ENCODE assay signal across 8 mouse cellular contexts in genomic region chrX:60547444-60548304, GRCm38 (mm10). TPM values are rescaled to one million over a fixed set of nuclear protein-coding genes. Genes with fewer than 3 reads are reported as not detected.
DNase-seq lines count a peak whose midpoint lies in the region; ATAC-seq and TF ChIP-seq lines count a peak whose summit lies in the region.

No protein-coding gene starts in this region.

- TF ChIP-seq CTCF in lung, embryonic 14.5 days (IDR thresholded peaks at IDR 0.05; ENCODE audit: low read depth) = no peak

- peak overlapping the region; percentile 60 for H3K4me2 ChIP-seq in lung, embryonic 14.5 days

- ATAC-seq in frontal cortex, adult (ENCODE audit: low TSS enrichment) = peak; percentile 87
- peak; percentile 95 for ATAC-seq in lung, embryonic 14.5 days (ENCODE audit: insufficient read depth)
- no peak for ATAC-seq in activated CD4-positive, CD25-positive, alpha-beta regulatory T cell, adult 4 months

- peaks cover 9% of the 10 kb centered on the region; the same call in 1 of the 2 replicates for H3K4me1 ChIP-seq in hindbrain, embryonic 10.5 days (replicated peaks)
- H3K4me1 ChIP-seq in lung, embryonic 14.5 days (ENCODE audit: insufficient read depth) = no peaks in the 10 kb centered on the region

- WGBS in hindbrain, embryonic 10.5 days = 34% methylated on average over 94 of the region's 113 CpGs
- 15% methylated on average over 61 of the region's 113 CpGs for WGBS in lung, embryonic 14.5 days

- H3K4me3 ChIP-seq in hindbrain, embryonic 10.5 days = peak overlapping the region; percentile 64
- peak overlapping the region; percentile 46 for H3K4me3 ChIP-seq in lung, embryonic 14.5 days (ENCODE audit: low read depth, low read length)

- peaks cover 4% of the 10 kb centered on the region; the same call in 1 of the 2 replicates for H3K27me3 ChIP-seq in hindbrain, embryonic 10.5 days (ENCODE audit: insufficient read depth, poor library complexity, severe bottlenecking)
- peaks cover 6% of the 10 kb centered on the region; the same call in 1 of the 2 replicates for H3K27me3 ChIP-seq in lung, embryonic 14.5 days (ENCODE audit: insufficient read depth, low read length)

- H3K9ac ChIP-seq in lung, embryonic 14.5 days = peak overlapping the region; percentile 38

- H3K9me3 ChIP-seq in hindbrain, embryonic 10.5 days = 0 out of 2 replicates have a peak, but pooled peaks cover 2% of the 10 kb centered on the region
- H3K9me3 ChIP-seq in lung, embryonic 14.5 days (ENCODE audit: low read depth, low read length) = no peaks in the 10 kb centered on the region

- H3K27ac ChIP-seq in hindbrain, embryonic 10.5 days = peak overlapping the region; percentile 94
- no peak overlapping the region for H3K27ac ChIP-seq in lung, embryonic 14.5 days (ENCODE audit: low read depth)

- peak; percentile 33 for DNase-seq in R1 (ENCODE audit: low read depth, low spot score)
- peak; percentile 25 for DNase-seq in cerebellum, adult 8-10 months
- DNase-seq in hindbrain, embryonic 10.5 days (ENCODE audit: low spot score) = peak; percentile 58
- peak; percentile 7 for DNase-seq in layer of hippocampus, adult 8-10 months (ENCODE audit: low spot score in 2 of 2)
- peak; percentile 72 for DNase-seq in lung, embryonic 14.5 days
- DNase-seq in ovary, postnatal 36 days (ENCODE audit: low spot score) = peak; percentile 63

- H3K36me3 ChIP-seq in hindbrain, embryonic 10.5 days = no peaks in the 10 kb centered on the region
- no peaks in the 10 kb centered on the region for H3K36me3 ChIP-seq in lung, embryonic 14.5 days (ENCODE audit: insufficient read depth)

RNA-seq across cellular contexts. Expression of gene Gm7073, which starts 8.6 kb away (rescaled TPM):
- polyA plus RNA-seq in hindbrain, embryonic 10.5 days (2016; fragmentation: Nextera tagmentation; extraction: Ambion mirVana) = not detected in 2 replicates
- not detected for total RNA-seq in layer of hippocampus, adult 8-10 months (2022)
- polyA plus RNA-seq in lung, embryonic 14.5 days (2014; fragmentation: Nextera tagmentation; extraction: Ambion mirVana) = not detected in 2 replicates
- not detected for polyA plus RNA-seq in activated CD4-positive, CD25-positive, alpha-beta regulatory T cell, adult 4 months (2017; shearing (Covaris generic))

RNA-seq across cellular contexts. Expression of gene Atp11c, which starts 44.8 kb away (rescaled TPM):
- 12.5 and 15.9 TPM in 2 replicates for polyA plus RNA-seq in hindbrain, embryonic 10.5 days (2016; fragmentation: Nextera tagmentation; extraction: Ambion mirVana)
- 10 to 100 TPM in 2 of 4 experiments, 1 to 10 TPM in 2; 9.0 to 10.3 (median 9.6) TPM for total RNA-seq in layer of hippocampus, adult 8-10 months (2022)
- polyA plus RNA-seq in lung, embryonic 14.5 days (2014; fragmentation: Nextera tagmentation; extraction: Ambion mirVana) = 12.6 and 12.9 TPM in 2 replicates
- polyA plus RNA-seq in activated CD4-positive, CD25-positive, alpha-beta regulatory T cell, adult 4 months (2017; shearing (Covaris generic)) = 10 to 100 TPM in 1 of 2 experiments, 1 to 10 TPM in 1; 9.3 to 11.0 TPM

Comparison
In these comparisons a context has a peak if more than half of its experiments do, and no peak if none do; other contexts are left out.
1. DNase-seq: peak in every context shown above with its lines; median percentile 72 in lung, embryonic 14.5 days; 63 in ovary, postnatal 36 days; 58 in hindbrain, embryonic 10.5 days; 33 in R1; 25 in cerebellum, adult 8-10 months; 7 in layer of hippocampus, adult 8-10 months.